Mouse (Mus musculus) v-Abl transformed pro-B cells (cell line): ENCODE measurements around the gene Olfr851.

Experiments used
- in situ Hi-C, 2 experiments: fragments of 400-800 bp; cut with MboI; formaldehyde crosslinking; loops; one replicate each; pipeline ENCODE4 v1.15.1; 2025; ENCODE audit not compliant: unreplicated experiment in 2 of 2

Olfr851 gene

GRCm38 (mm10) chr9:19492995-19493394 lies at the start of gene Olfr851:
Gene Olfr851 (plus strand): TSS chr9:19493295.
- in situ Hi-C loops: no loop called here

- in situ Hi-C loops: no loop called here
Observed at GRCm38 (mm10) chr9:19478148-19478547, 14.9 kb upstream of the Olfr851 start, which contains the start of gene Olfr850. Gene Olfr850 (minus strand): TSS chr9:19478248.

GRCm38 (mm10) chr9:19540976-19541375 lies 47.9 kb downstream of the Olfr851 start, which contains the start of gene Olfr853:
Gene Olfr853 (minus strand): TSS chr9:19541076.
- in situ Hi-C loops: no loop called here
